Mouse (Mus musculus) midbrain, embryonic 16.5 days (tissue): ENCODE data around the gene Adgrg1. TPM values are rescaled to one million over a fixed set of nuclear protein-coding genes. Genes with fewer than 3 reads are reported as not detected.

ENCODE experiments used
- ATAC-seq: fragments of 200-750 bp; cut with Nextera tagmentation; 2 replicates; pipeline ENCODE4 v1.8.0; 2017; ENCODE audit warnings: moderate TSS enrichment
- H3K27ac ChIP-seq: fragments of 300-500 bp; sonication (generic); 2 replicates; pipeline ENCODE4 v1.5.1; 2014; ENCODE audit warnings: mild to moderate bottlenecking, low read length, mixed read lengths
- H3K27me3 ChIP-seq: fragments of 300-500 bp; sonication (generic); 2 replicates; pipeline ENCODE4 v1.6.1; 2014; ENCODE audit warnings: low read depth, low read length, mixed read lengths; ENCODE audit not compliant: control insufficient read depth, insufficient read depth
- H3K36me3 ChIP-seq: fragments of 300-500 bp; sonication (generic); 2 replicates; pipeline ENCODE4 v1.6.1; 2014; ENCODE audit warnings: mild to moderate bottlenecking, low read length, moderate library complexity, mixed read lengths; ENCODE audit not compliant: control insufficient read depth, insufficient read depth
- H3K4me1 ChIP-seq: fragments of 300-500 bp; sonication (generic); 2 replicates; pipeline ENCODE4 v1.6.1; 2014; ENCODE audit warnings: mild to moderate bottlenecking, low read length, mixed read lengths; ENCODE audit not compliant: control insufficient read depth, insufficient read depth
- H3K4me2 ChIP-seq: fragments of 300-500 bp; sonication (generic); 2 replicates; pipeline ENCODE4 v1.6.1; 2014; ENCODE audit warnings: mild to moderate bottlenecking, low read length, mixed read lengths
- H3K4me3 ChIP-seq: fragments of 300-500 bp; sonication (generic); 2 replicates; pipeline ENCODE4 v1.5.1; 2014; ENCODE audit warnings: low read depth, mild to moderate bottlenecking, low read length, moderate library complexity, mixed read lengths
- H3K9ac ChIP-seq: fragments of 300-500 bp; sonication (generic); 2 replicates; pipeline ENCODE4 v1.6.1; 2014; ENCODE audit warnings: low read depth, low read length, mixed read lengths
- H3K9me3 ChIP-seq: fragments of 300-500 bp; sonication (generic); replicated peaks from 2 replicates; pipeline ENCODE4 v1.6.1; 2014; ENCODE audit warnings: mild to moderate bottlenecking, low read length, mixed read lengths; ENCODE audit not compliant: control insufficient read depth, poor library complexity, severe bottlenecking
- WGBS: fragments of 180-500 bp; shearing (Covaris S2); extraction: QIAGEN DNeasy Blood & Tissue Kit; methylation state at CpG from one replicate; pipeline ENCODE4 v1.1.7; 2014; 5-methylcytosine and 5-hydroxymethylcytosine counted together
- polyA plus RNA-seq: library from polyadenylated mRNA; unstranded; fragments of >200 nt; fragmentation: Nextera tagmentation; extraction: Ambion mirVana; gene quantifications from 2 replicates; pipeline ENCODE4 v1.2.1, GENCODE M21; 2015

The Adgrg1 gene
- 147 and 153 TPM in 2 replicates for polyA plus RNA-seq

GRCm38 (mm10) chr8:94974467-94975165 lies at the start of gene Adgrg1:
TSS of gene Adgrg1 (plus strand) at chr8:94974751.
- Histone ChIP-seq H3K27me3 (no peaks in the 10 kb centered on the region), H3K4me2 (no peak within 1 kb of the TSS), H3K4me3 (no peak within 1 kb of the TSS), H3K9ac (no peak within 1 kb of the TSS), H3K4me1 (peaks cover 18% of the 10 kb centered on the region), H3K27ac (no peak within 1 kb of the TSS), H3K36me3 (no peaks in the 10 kb centered on the region), H3K9me3 (no peaks in the 10 kb centered on the region)
- ATAC-seq, result no peak
- WGBS, result 56% methylated on average over 7 of the region's 7 CpGs

GRCm38 (mm10) chr8:94928227-94928626 lies 46.3 kb upstream of the Adgrg1 start:
- 83% methylated on average over 3 of the region's 3 CpGs for WGBS

GRCm38 (mm10) chr8:94933918-94934317 lies 40.6 kb upstream of the Adgrg1 start:
- Histone ChIP-seq H3K27me3 (no peaks in the 10 kb centered on the region), H3K4me2 (no peak overlapping the region), H3K4me1 (no peaks in the 10 kb centered on the region), H3K9ac (no peak overlapping the region), H3K27ac (no peak overlapping the region), H3K9me3 (no peaks in the 10 kb centered on the region), H3K4me3 (no peak overlapping the region), H3K36me3 (no peaks in the 10 kb centered on the region)
- no peak for ATAC-seq
- WGBS, result 73% methylated on average over 5 of the region's 5 CpGs

More at GRCm38 (mm10) chr8:94928227-94928626, 46.3 kb upstream of the Adgrg1 start:
- H3K27me3 ChIP-seq, result no peaks in the 10 kb centered on the region
- H3K4me1 ChIP-seq, result no peaks in the 10 kb centered on the region
- H3K4me3 ChIP-seq, result no peak overlapping the region
- H3K36me3 ChIP-seq, result no peaks in the 10 kb centered on the region
- H3K4me2 ChIP-seq, result no peak overlapping the region
- no peak for ATAC-seq
- no peaks in the 10 kb centered on the region for H3K9me3 ChIP-seq
- H3K27ac ChIP-seq, result no peak overlapping the region
- H3K9ac ChIP-seq, result no peak overlapping the region

DNA sequence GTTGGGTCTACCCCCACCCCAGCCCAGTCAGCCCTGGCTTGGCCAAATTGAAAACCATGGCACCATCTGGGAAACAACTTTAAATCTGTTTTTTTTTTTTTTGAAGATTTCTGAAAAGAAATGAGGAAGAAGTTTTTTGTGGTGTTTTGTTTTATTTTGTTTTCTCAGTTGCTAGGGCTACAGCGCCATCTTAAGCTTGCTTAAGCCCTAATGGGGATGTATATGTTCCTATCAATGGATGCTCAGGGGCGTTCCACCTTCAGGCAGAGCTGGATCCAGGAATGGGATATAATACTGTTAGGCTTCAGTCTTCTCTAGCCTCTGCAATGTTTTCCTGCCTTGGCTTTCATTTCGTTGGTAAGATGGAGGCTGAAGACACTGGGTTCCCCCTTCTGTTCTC lies 39.4 kb upstream of the Adgrg1 start:
- Histone ChIP-seq H3K27ac (no peak overlapping the region), H3K4me2 (no peak overlapping the region), H3K9me3 (no peaks in the 10 kb centered on the region), H3K27me3 (no peaks in the 10 kb centered on the region), H3K36me3 (no peaks in the 10 kb centered on the region), H3K4me3 (no peak overlapping the region), H3K9ac (no peak overlapping the region), H3K4me1 (no peaks in the 10 kb centered on the region)
- no peak for ATAC-seq
- 86% methylated on average over 3 of the region's 3 CpGs for WGBS

DNA sequence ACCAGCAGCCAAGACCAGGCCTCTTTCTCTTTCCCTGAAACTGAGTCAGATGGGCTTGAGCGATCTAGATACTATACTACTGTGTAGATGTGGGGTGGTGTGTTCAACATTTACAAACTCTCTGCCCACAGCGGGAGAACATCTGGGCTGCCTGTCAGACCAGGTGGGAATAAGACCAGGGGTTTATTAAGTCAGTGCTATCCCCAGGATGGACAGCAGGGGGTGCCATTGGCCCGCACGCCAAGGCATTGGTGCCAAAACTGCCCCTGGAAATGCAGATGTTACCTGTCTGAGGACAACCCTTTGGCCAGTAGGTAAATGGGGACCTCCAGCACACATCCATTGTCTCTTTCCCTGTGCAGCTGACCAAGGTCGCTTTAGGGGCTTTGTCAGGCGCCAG lies 32.0 kb upstream of the Adgrg1 start:
- 0 out of 2 replicates have a peak, but pooled peaks have one; percentile 39 for ATAC-seq
- 11% methylated on average over 6 of the region's 6 CpGs for WGBS

GRCm38 (mm10) chr8:94945185-94945584 lies 29.4 kb upstream of the Adgrg1 start:
- H3K9me3 ChIP-seq, result no peaks in the 10 kb centered on the region
- H3K27ac ChIP-seq, result no peak overlapping the region
- no peak overlapping the region for H3K4me3 ChIP-seq
- no peaks in the 10 kb centered on the region; the same call in 1 of the 2 replicates for H3K4me1 ChIP-seq
- WGBS, result 59% methylated on average over 6 of the region's 6 CpGs
- H3K36me3 ChIP-seq, result no peaks in the 10 kb centered on the region
- H3K9ac ChIP-seq, result no peak overlapping the region
- no peak for ATAC-seq
- H3K27me3 ChIP-seq, result no peaks in the 10 kb centered on the region
- no peak overlapping the region for H3K4me2 ChIP-seq

More for the DNA sequence above, 32.0 kb upstream of the Adgrg1 start:
- H3K9ac ChIP-seq, result 0 out of 2 replicates have a peak overlapping the region, but pooled peaks have one; percentile 21
- no peak overlapping the region for H3K4me2 ChIP-seq
- no peaks in the 10 kb centered on the region; the same call in 1 of the 2 replicates for H3K4me1 ChIP-seq
- no peaks in the 10 kb centered on the region for H3K36me3 ChIP-seq
- no peaks in the 10 kb centered on the region for H3K27me3 ChIP-seq
- no peaks in the 10 kb centered on the region for H3K9me3 ChIP-seq
- no peak overlapping the region for H3K4me3 ChIP-seq
- H3K27ac ChIP-seq, result no peak overlapping the region

GRCm38 (mm10) chr8:94948421-94948820 lies 26.1 kb upstream of the Adgrg1 start:
- Histone ChIP-seq H3K4me2 (no peak overlapping the region), H3K4me1 (no peaks in the 10 kb centered on the region; the same call in 1 of the 2 replicates), H3K9ac (no peak overlapping the region), H3K27ac (no peak overlapping the region), H3K36me3 (no peaks in the 10 kb centered on the region), H3K4me3 (no peak overlapping the region), H3K27me3 (no peaks in the 10 kb centered on the region), H3K9me3 (no peaks in the 10 kb centered on the region)
- 65% methylated on average over 4 of the region's 4 CpGs for WGBS
- no peak for ATAC-seq

DNA sequence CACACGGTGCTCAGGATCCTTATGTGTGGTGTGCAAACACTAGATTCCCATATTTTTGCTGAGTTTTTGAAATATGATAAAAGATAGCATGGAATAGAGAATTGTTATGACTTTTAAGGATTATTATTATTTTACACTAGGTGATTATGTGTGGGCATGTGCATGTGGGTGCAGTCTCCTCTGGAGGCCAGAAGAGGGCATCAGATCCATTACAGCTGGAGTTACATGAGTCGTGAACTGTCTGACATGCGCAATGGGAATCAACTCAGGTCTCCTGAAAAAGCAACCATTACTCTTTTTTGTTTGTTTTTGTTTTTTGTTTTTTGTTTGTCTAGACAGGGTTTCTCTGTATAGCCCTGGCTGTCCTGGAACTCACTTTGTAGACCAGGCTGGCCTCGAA lies 25.5 kb upstream of the Adgrg1 start:
- WGBS, result 86% methylated on average over 4 of the region's 4 CpGs

GRCm38 (mm10) chr8:94950046-94950445 lies 24.5 kb upstream of the Adgrg1 start:
- H3K27me3 ChIP-seq, result no peaks in the 10 kb centered on the region
- H3K4me3 ChIP-seq, result no peak overlapping the region
- H3K27ac ChIP-seq, result no peak overlapping the region
- WGBS, result 22% methylated on average over 4 of the region's 4 CpGs
- no peaks in the 10 kb centered on the region for H3K9me3 ChIP-seq
- H3K4me1 ChIP-seq, result no peaks in the 10 kb centered on the region; the same call in 1 of the 2 replicates
- H3K36me3 ChIP-seq, result no peaks in the 10 kb centered on the region
- H3K4me2 ChIP-seq, result no peak overlapping the region
- ATAC-seq, result peak; percentile 62
- H3K9ac ChIP-seq, result no peak overlapping the region; the same call in 1 of the 2 replicates

More for the DNA sequence above, 25.5 kb upstream of the Adgrg1 start:
- Histone ChIP-seq H3K4me3 (no peak overlapping the region), H3K27me3 (no peaks in the 10 kb centered on the region), H3K4me2 (no peak overlapping the region), H3K4me1 (no peaks in the 10 kb centered on the region; the same call in 1 of the 2 replicates), H3K9ac (no peak overlapping the region), H3K9me3 (no peaks in the 10 kb centered on the region), H3K27ac (no peak overlapping the region), H3K36me3 (no peaks in the 10 kb centered on the region)
- ATAC-seq, result no peak
